Comparison of ENCODE assay signal across 9 mouse cellular contexts in the genomic region with DNA sequence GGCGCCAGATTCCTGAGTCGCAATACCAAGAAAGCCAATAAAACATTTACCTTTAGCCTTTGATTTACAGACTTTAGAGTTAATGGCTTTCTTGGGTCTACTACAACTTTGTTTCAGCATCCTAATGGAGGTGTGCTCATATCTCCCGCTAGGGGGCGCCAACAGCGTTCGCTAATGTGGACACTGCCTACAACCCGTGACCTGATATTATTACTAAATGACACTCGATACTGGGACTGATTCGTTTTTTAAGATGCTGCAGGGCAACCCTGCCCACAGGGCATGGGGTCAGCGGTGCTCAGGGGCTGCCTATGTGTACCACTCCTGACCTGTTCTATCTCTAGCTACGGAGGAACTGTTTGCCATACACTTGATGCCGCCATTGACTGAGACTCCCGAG.
DNase-seq lines count a peak whose midpoint lies in the region; ATAC-seq and TF ChIP-seq lines count a peak whose summit lies in the region.
"Had no signal": no experiment of that assay in that cellular context is flagged by ENCODE, and none has a peak within 500 bp of the region (broad histone marks: within the 10 kb centered on the region; RNA-seq: fewer than 3 reads in every experiment).

No protein-coding gene starts in this region.

- no peaks in the 10 kb centered on the region for H3K27me3 ChIP-seq in forebrain, postnatal 0 days (ENCODE audit: insufficient read depth, low read length)
- no peaks in the 10 kb centered on the region for H3K27me3 ChIP-seq in forebrain, embryonic 13.5 days
- H3K27me3 ChIP-seq in kidney, embryonic 15.5 days: peaks cover 10% of the 10 kb centered on the region; the same call in 1 of the 2 replicates
- H3K27me3 ChIP-seq in testis, adult 2 months (ENCODE audit: control insufficient read depth, insufficient read depth, low read length): no peaks in the 10 kb centered on the region
- no peaks in the 10 kb centered on the region for H3K27me3 ChIP-seq in forebrain, embryonic 16.5 days (replicated peaks; ENCODE audit: control insufficient read depth, insufficient read depth, low read length)
- H3K27me3 ChIP-seq: stomach, embryonic 15.5 days had no signal

- no peak for ATAC-seq in forebrain, postnatal 0 days
- ATAC-seq in forebrain, embryonic 13.5 days: no peak
- peak; percentile 43; the same call in 1 of the 2 replicates for ATAC-seq in kidney, embryonic 15.5 days (replicated peaks; ENCODE audit: low FRiP score)
- no peak for ATAC-seq in forebrain, embryonic 16.5 days

- no peak overlapping the region for H3K27ac ChIP-seq in forebrain, postnatal 0 days (ENCODE audit: low read depth, low read length)
- no peak overlapping the region for H3K27ac ChIP-seq in forebrain, embryonic 13.5 days
- H3K27ac ChIP-seq in kidney, embryonic 15.5 days: no peak overlapping the region
- H3K27ac ChIP-seq in testis, adult 2 months (ENCODE audit: control insufficient read depth, insufficient read depth, low read depth, low read length): no peak overlapping the region
- H3K27ac ChIP-seq in forebrain, embryonic 16.5 days (ENCODE audit: low read length): no peak overlapping the region
- H3K27ac ChIP-seq: stomach, embryonic 15.5 days had no signal

- DNase-seq in forebrain, postnatal 0 days: no peak
- DNase-seq in right cerebral cortex, postnatal 4 days: peak; percentile 18
- DNase-seq in right cerebral cortex, postnatal 36 days (ENCODE audit: low spot score in 2 of 2): no peak
- DNase-seq in layer of hippocampus, postnatal 25 days (ENCODE audit: extremely low spot score in 1 of 2, low spot score in 1 of 2): no peak

- WGBS in forebrain, postnatal 0 days: 52% methylated on average over 13 of the region's 13 CpGs
- 46% methylated on average over 13 of the region's 13 CpGs for WGBS in forebrain, embryonic 13.5 days
- WGBS in kidney, embryonic 15.5 days: 32% methylated on average over 13 of the region's 13 CpGs
- WGBS in forebrain, embryonic 16.5 days: 48% methylated on average over 13 of the region's 13 CpGs

- H3K9ac ChIP-seq in forebrain, postnatal 0 days: no peak overlapping the region
- H3K9ac ChIP-seq in forebrain, embryonic 13.5 days: no peak overlapping the region
- H3K9ac ChIP-seq in kidney, embryonic 15.5 days: no peak overlapping the region
- no peak overlapping the region for H3K9ac ChIP-seq in forebrain, embryonic 16.5 days (replicated peaks; ENCODE audit: low read depth, low read length)
- H3K9ac ChIP-seq: stomach, embryonic 15.5 days had no signal

- no peak for TF ChIP-seq POLR2A in testis, adult 2 months (IDR thresholded peaks at IDR 0.05; ENCODE audit: control insufficient read depth, low read depth, low read length)

- no peaks in the 10 kb centered on the region for H3K4me1 ChIP-seq in forebrain, postnatal 0 days (ENCODE audit: insufficient read depth)
- H3K4me1 ChIP-seq in forebrain, embryonic 13.5 days: no peaks in the 10 kb centered on the region
- H3K4me1 ChIP-seq in kidney, embryonic 15.5 days: peaks cover 14% of the 10 kb centered on the region; the same call in 1 of the 2 replicates
- H3K4me1 ChIP-seq in testis, adult 2 months (ENCODE audit: control insufficient read depth, insufficient read depth, low read length): peaks cover 9% of the 10 kb centered on the region
- peaks cover 3% of the 10 kb centered on the region; the same call in 1 of the 2 replicates for H3K4me1 ChIP-seq in forebrain, embryonic 16.5 days (replicated peaks; ENCODE audit: control insufficient read depth, insufficient read depth, low read length)
- H3K4me1 ChIP-seq: stomach, embryonic 15.5 days had no signal

- no peaks in the 10 kb centered on the region for H3K9me3 ChIP-seq in forebrain, postnatal 0 days (ENCODE audit: low read length)
- H3K9me3 ChIP-seq in forebrain, embryonic 13.5 days (replicated peaks): no peaks in the 10 kb centered on the region
- no peaks in the 10 kb centered on the region for H3K9me3 ChIP-seq in kidney, embryonic 15.5 days (replicated peaks)
- H3K9me3 ChIP-seq in forebrain, embryonic 16.5 days (ENCODE audit: control insufficient read depth, low read length): no peaks in the 10 kb centered on the region
- H3K9me3 ChIP-seq: stomach, embryonic 15.5 days had no signal

- no peak overlapping the region for H3K4me2 ChIP-seq in forebrain, postnatal 0 days (ENCODE audit: low read depth)
- H3K4me2 ChIP-seq in forebrain, embryonic 13.5 days: no peak overlapping the region
- H3K4me2 ChIP-seq in kidney, embryonic 15.5 days: peak overlapping the region; percentile 31; the same call in 1 of the 2 replicates
- no peak overlapping the region for H3K4me2 ChIP-seq in forebrain, embryonic 16.5 days (ENCODE audit: low read length)
- H3K4me2 ChIP-seq: stomach, embryonic 15.5 days had no signal

- H3K4me3 ChIP-seq in forebrain, postnatal 0 days (ENCODE audit: low read depth, low read length): no peak overlapping the region
- H3K4me3 ChIP-seq in forebrain, embryonic 13.5 days: no peak overlapping the region
- H3K4me3 ChIP-seq in kidney, embryonic 15.5 days (replicated peaks): no peak overlapping the region
- H3K4me3 ChIP-seq in testis, adult 2 months (ENCODE audit: control insufficient read depth, low read depth, low read length): peak overlapping the region; percentile 75
- no peak overlapping the region for H3K4me3 ChIP-seq in forebrain, embryonic 16.5 days (replicated peaks; ENCODE audit: low read length)
- H3K4me3 ChIP-seq: stomach, embryonic 15.5 days had no signal

- no peaks in the 10 kb centered on the region for H3K36me3 ChIP-seq in forebrain, postnatal 0 days (ENCODE audit: insufficient read depth)
- H3K36me3 ChIP-seq in forebrain, embryonic 13.5 days (ENCODE audit: poor library complexity, severe bottlenecking): no peaks in the 10 kb centered on the region
- H3K36me3 ChIP-seq in kidney, embryonic 15.5 days: no peaks in the 10 kb centered on the region
- H3K36me3 ChIP-seq in testis, adult 2 months (ENCODE audit: control insufficient read depth, insufficient read depth, low read length): no peaks in the 10 kb centered on the region
- H3K36me3 ChIP-seq in forebrain, embryonic 16.5 days (ENCODE audit: control insufficient read depth, insufficient read depth): no peaks in the 10 kb centered on the region
- H3K36me3 ChIP-seq: stomach, embryonic 15.5 days had no signal

- peak; percentile 50 for TF ChIP-seq CTCF in forebrain, postnatal 0 days (IDR thresholded peaks at IDR 0.05; ENCODE audit: low read depth)
- TF ChIP-seq CTCF in testis, adult 2 months (IDR thresholded peaks at IDR 0.05; ENCODE audit: control insufficient read depth, insufficient read depth, insufficient replicate concordance, low read depth, low read length): peak; percentile 84; the same call in 1 of the 2 replicates
